Mouse (Mus musculus): ENCODE results near the gene Frs2.

DNA sequence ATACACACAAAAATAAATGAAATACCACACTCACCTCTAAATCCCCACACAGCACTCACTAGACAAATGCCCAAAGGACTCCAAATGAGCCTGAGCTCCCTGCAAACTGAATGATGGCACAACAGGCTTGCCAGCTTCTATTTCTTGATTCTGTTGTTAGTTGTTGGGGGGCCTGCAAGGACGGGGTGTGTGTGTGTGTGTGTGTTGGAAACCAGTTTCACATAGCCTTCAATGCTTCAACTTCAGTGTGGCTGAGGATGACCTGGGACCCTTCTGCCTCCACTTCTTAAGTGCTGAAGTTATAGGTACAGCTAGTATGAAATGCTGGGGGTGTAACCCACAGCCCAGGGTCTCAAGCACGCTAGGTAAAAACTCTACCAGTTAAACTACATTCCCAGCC is 5.0 kb downstream of the Frs2 start:
- TF ChIP-seq CTCF (IDR thresholded peaks at IDR 0.05; ENCODE audit: low read depth) (no peak), EP300 (IDR thresholded peaks at IDR 0.05; ENCODE audit: low read depth) (no peak)
